Mouse (Mus musculus): Measurements from ENCODE around the gene Hsd17b12.

Gene Hsd17b12

GRCm38 (mm10) chr2:94069482-94069881 is 88.3 kb downstream of the Hsd17b12 start:
- DNase-seq (ENCODE audit: low spot score in 2 of 2) = no peak

GRCm38 (mm10) chr2:94066540-94067135 is 91.1 kb downstream of the Hsd17b12 start:
- DNase-seq (ENCODE audit: low spot score in 2 of 2) = no peak

GRCm38 (mm10) chr2:94066120-94066519 is 91.6 kb downstream of the Hsd17b12 start:
- DNase-seq (ENCODE audit: low spot score in 2 of 2) = no peak

GRCm38 (mm10) chr2:94062791-94063190 is 95.0 kb downstream of the Hsd17b12 start:
- no peak for DNase-seq (ENCODE audit: low spot score in 2 of 2)

GRCm38 (mm10) chr2:94059459-94059858 is 98.3 kb downstream of the Hsd17b12 start:
- DNase-seq (ENCODE audit: low spot score in 2 of 2) = peak in 1 of 2 experiments; percentile 62

GRCm38 (mm10) chr2:94054813-94055212 is 103.0 kb downstream of the Hsd17b12 start:
- DNase-seq (ENCODE audit: low spot score in 2 of 2) = peak; percentile 50 to 62

GRCm38 (mm10) chr2:94051952-94052351 is 105.8 kb downstream of the Hsd17b12 start:
- no peak for DNase-seq (ENCODE audit: low spot score in 2 of 2)

GRCm38 (mm10) chr2:94050901-94051300 is 106.9 kb downstream of the Hsd17b12 start:
- no peak for DNase-seq (ENCODE audit: low spot score in 2 of 2)

GRCm38 (mm10) chr2:94049471-94050176 is 108.1 kb downstream of the Hsd17b12 start:
- DNase-seq (ENCODE audit: low spot score in 2 of 2) = no peak

- no peak for DNase-seq (ENCODE audit: low spot score in 2 of 2)
These were observed 108.9 kb downstream of the Hsd17b12 start for GRCm38 (mm10) chr2:94048733-94049470.

GRCm38 (mm10) chr2:94048271-94048670 is 109.5 kb downstream of the Hsd17b12 start:
- DNase-seq (ENCODE audit: low spot score in 2 of 2) = no peak

GRCm38 (mm10) chr2:94045411-94046090 is 112.2 kb downstream of the Hsd17b12 start:
- DNase-seq (ENCODE audit: low spot score in 2 of 2) = no peak

GRCm38 (mm10) chr2:94044174-94044573 is 113.6 kb downstream of the Hsd17b12 start:
- DNase-seq (ENCODE audit: low spot score in 2 of 2) = no peak

- DNase-seq (ENCODE audit: low spot score in 2 of 2) = peak; percentile 68 to 79
These were observed 114.1 kb downstream of the Hsd17b12 start for GRCm38 (mm10) chr2:94043662-94044061.

- no peak for DNase-seq (ENCODE audit: low spot score in 2 of 2)
These were observed 115.3 kb downstream of the Hsd17b12 start for GRCm38 (mm10) chr2:94042461-94042860.

- DNase-seq (ENCODE audit: low spot score in 2 of 2) = no peak
These were observed 117.2 kb downstream of the Hsd17b12 start for GRCm38 (mm10) chr2:94040391-94041125.

GRCm38 (mm10) chr2:94035428-94036331 is 122.1 kb downstream of the Hsd17b12 start:
- DNase-seq (ENCODE audit: low spot score in 2 of 2) = peak; percentile 89 to 91

GRCm38 (mm10) chr2:94030602-94031001 is 127.2 kb downstream of the Hsd17b12 start:
- DNase-seq (ENCODE audit: low spot score in 2 of 2) = no peak

- DNase-seq (ENCODE audit: low spot score in 2 of 2) = no peak
These were observed 133.1 kb downstream of the Hsd17b12 start for GRCm38 (mm10) chr2:94024637-94025036.

Data from right cerebral cortex, postnatal 10 days (tissue).